Mouse (Mus musculus) heart, adult 11 months (tissue): Measurements from ENCODE around the gene Selenbp1.
"Not testable (repeated sequence)": the region's sequence is repeated elsewhere in the genome, so short reads cannot be mapped to it uniquely, and the experiment has no call there.

Experiments used
- DNase-seq: peaks from one replicate; pipeline ENCODE4 v3.0.0; 2022

Gene Selenbp1

DNA sequence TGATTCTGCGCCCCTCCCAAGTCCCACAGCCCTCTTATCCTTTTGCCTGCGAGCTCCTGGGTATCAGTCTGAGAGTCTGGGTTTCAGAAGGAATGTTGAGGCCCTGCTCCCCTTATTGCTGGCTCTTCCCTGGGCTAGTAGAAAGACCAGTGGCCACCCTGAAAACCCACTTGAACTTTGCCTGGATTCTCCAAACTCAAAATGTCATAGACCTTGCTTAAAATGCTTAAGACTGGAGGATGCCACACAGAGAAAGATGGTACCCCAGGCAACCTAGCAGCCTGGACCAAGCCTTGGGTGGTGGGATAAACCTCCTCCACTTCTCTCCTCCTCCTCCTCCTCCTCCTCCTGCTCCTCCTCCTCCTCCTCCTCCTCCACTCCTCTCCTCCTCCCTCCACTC, 748 bp downstream of the Selenbp1 start:
- DNase-seq = peak; percentile 92

DNA sequence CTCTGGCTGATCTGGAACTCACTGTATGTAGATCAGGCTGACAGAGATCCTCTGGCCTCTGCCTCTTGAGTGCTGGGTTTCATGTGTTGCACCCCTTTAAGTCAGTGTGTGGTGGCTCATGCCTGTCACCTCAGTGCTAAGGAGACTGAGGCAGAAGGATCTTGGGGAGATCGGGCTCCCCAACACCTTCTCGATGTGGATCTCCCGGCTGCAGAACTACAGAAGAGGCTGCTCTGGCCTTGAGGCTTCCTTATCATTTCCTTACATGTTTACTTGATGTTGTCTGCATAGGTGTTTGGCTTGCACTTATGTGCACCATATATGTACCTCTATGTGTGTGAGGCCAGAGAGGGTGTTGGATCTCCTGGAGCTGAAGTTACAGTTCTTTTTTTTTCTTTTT, 1.7 kb downstream of the Selenbp1 start:
- peak; percentile 90 for DNase-seq

DNA sequence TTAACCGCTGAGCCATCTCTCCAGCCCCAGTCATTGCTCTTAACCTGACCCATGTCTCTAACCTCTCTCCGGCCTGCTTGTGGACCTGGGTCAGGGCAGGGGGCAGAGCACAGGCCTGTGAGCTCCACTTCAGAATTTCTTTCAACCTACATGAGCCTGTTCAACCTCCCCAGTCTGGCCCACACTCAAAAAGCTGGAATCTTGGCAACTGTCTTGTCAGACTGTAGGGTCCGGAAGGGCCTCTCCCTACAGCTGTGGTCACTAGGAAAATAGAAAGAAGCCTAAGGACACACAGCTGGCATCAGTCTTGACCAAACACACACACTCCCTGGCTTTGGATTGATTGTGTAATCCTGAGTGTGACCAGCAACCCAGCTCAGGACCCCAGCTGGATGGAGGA, 2.5 kb downstream of the Selenbp1 start:
- peak; percentile 99 for DNase-seq

DNA sequence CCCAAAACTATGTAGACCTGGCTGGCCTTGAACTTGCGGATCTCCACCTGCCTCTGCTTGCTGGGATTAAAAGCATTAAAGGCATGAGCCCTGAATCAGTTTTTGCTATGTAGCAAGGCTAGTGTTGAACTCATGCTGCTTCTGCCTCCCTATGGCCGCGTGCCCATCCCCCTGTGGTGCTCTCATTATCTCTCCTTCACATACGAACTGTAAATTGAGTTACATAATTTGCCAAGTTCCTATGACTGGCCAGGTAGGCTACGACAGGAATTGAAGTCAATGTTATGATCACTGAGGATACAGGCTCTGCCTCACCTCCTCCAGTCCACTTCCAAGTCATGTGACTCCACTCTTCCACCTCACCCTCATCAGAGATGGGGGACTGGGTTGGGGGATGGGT, 3.3 kb downstream of the Selenbp1 start:
- DNase-seq = peak; percentile 91

DNA sequence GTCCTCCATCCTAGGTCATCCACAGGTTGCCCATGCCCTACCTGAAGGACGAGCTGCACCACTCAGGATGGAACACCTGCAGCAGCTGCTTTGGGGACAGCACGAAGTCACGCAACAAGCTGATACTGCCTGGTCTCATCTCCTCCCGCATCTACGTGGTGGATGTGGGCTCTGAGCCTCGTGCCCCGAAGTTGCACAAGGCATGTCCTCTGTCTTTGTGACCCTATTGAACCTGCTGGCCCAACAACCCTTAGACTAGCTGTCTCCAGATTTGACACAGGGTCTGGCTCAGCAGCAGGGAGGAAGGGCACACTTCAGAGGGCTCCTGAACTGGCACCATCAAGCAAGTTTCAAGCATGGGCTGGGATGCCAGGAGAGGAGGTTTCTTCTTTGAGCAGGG, 4.3 kb downstream of the Selenbp1 start:
- DNase-seq = peak; percentile 91

DNA sequence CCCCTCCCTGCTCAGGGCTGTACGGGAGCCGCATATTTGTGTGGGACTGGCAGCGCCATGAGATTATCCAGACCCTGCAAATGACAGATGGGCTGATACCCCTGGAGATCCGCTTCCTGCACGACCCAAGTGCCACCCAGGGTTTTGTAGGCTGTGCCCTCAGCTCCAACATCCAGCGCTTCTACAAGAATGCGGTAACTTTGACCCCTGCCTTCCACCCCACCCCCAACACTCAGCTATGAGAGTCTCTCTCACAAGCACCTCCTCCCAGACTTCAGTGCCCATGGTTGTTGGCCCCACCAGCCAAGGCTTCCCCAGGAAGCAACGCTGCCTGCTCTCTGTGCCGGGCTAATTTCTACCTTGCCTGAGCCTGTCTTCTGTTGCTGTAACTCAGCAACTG, 7.2 kb downstream of the Selenbp1 start:
- peak; percentile 90 for DNase-seq

DNA sequence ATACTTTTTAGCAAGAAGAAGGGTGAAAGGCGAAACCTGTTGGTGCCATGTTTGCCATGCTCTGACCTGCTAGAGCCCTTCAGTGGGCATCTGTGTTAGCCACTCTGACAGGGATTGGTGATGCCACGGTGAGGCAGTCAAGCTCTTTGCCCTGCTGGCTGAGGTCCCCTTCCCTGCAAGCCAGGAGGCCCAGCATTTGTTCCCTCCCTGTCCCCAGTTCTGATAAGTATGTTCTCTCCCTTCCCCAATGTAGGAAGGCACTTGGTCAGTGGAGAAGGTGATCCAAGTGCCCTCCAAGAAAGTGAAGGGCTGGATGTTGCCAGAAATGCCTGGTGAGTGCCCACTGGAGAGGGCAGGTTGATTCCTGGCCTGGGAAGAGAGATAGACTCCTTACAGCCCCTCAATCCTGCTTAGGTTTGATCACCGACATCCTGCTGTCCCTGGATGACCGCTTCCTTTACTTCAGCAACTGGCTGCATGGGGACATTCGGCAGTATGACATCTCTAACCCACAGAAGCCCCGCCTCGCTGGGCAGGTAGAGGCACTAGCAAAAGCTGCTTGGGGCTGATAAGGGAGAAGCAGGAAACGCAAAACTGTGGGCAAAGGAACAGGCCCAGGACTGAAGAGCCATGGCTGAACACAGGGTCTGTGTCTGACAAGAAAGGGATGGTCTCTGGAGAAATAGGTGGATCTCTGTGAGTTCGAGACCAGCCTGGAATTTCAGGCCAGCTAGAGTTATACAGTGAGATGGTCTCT, 9.5 kb downstream of the Selenbp1 start:
- DNase-seq = peak; percentile 88

DNA sequence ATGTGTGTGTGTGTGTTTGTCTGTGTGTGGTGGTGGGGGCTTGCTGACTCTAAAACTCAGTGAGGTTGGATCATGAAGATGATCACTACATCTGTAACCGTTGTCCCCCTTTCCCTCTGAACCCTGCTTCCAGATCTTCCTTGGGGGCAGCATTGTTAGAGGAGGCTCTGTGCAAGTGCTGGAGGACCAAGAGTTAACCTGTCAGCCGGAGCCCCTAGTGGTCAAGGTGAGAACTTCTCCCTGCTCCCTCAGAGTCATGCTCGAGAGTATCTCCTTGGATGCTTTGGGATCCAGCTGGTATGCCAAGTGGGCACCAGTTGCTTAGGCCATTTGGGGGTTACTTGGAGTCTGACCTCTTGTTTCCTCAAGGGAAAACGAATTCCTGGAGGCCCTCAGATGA, 10.8 kb downstream of the Selenbp1 start:
- not testable (repeated sequence) for DNase-seq

DNA sequence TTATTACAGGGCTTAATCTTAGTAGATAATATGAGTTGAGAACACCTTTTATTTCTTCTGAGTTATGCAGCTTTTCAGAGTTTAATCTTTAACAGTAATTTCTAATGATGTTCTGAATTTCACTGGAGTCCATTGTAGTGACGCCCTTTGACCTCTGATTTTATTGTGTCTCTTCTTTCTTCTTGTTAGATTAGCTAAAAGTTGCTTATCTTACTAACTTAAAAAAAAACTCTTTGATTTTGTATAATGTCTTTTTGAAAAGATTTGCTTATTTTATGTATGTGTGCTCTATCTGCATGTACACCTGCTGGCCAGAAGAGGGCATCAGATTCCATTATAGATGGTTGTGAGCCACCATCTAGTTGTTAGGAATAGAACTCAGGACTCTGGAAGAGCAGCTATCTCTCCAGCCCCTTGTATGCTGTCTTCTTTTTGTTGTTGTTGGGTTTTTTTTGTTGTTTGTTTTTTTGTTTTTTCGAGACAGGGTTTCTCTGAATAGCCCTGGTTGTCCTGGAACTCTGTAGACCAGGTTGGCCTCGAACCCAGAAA, 15.3 kb downstream of the Selenbp1 start:
- no peak for DNase-seq

DNA sequence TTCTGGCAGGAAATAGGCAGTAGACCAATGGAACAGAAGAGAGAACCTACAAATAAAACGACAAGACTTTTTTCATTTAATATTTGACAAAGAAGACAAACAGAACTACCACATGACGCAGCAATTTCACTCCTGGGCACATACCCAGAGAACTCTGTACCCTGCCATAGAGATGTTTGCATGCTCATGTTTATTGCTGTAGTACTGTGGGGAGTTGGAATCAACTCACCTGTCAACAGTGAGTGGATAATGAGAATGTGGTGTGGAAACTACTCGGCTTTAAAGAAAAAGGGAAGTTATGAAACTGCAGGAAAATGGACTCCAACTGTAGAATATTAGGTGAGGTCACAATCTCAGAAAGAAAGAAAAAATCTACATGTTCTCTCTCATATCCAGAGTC, 16.8 kb downstream of the Selenbp1 start:
- DNase-seq = no peak

DNA sequence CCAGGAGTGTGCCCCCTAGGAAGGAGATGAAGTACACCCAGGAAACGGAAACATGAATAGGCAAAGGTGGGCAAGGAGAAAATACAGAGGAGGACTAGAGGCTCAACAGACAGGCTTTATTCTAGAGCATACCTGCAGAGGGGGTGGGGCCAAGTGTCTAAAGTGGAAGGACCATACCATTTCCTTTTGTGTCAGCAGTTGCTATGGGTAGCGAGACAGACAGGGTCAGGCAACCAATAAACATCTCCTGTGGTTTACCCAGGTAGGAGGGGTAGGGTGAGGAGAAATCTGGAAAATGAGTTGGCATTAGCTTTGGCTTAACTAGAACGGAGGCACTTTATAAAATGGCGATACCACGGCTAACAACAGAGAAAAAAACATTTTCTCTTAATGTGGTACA, 19.9 kb downstream of the Selenbp1 start:
- DNase-seq = peak; percentile 93

DNA sequence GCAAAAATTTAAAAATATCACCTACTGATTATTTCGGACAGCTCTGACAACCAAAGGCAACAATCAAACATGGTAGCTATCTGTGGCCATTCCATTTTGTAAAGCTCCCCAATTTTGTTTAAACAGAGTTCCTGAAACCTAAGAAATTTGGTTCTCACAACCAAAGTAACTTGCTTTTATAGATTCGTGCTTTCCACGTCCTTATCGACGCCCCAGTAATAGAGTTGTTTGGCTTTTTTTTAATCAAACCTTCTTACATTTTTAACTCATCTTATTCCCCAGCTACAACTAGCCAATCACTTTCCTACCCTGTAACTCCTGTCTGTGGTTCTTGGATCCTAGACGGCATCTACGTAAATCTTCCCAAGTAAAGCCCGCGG, 20.5 kb downstream of the Selenbp1 start:
- DNase-seq = no peak

DNA sequence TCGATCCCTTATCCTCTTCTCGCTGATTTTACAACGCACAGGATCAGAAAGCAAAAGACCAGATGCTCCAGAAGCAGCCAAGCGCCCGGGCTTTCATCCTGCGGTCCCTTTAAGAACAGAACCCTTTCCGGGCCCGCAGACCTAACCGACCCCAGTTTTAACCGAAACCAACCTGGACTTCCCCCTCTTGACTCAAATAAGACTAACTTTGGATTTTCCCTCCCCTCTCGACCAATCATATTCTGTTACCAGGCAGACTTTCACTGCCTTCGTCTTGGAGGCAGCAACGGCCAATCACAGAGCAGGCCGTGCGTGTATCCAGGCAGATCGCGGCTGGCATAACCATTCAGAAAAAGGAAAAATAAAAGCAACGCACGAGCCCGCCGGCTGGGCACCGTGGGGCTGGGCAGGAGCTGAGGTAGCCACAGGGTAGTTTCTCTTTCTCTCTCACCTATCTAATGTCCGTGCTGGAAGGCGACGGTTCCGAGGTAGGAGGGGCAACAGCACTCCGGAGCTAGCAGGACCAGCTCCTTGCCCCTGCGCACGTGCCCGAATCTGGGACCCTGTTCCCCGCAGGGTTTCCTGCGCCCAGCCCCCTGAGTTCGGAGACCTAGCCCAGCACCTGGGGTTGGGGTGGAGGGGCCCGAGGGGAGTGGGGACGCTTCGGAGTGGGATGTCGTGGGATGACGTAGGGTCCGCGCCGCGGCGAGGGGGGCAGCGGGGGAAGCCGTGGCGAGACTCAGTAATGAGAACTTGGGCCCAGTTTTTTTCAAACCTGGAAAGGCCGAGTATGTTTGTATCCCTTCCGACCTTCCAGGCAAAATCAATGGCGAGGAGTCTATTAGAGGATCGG, 21.1 kb downstream of the Selenbp1 start, which contains the start of gene Rfx5:
TSS of gene Rfx5 (plus strand) at position 312 of the 853 bp plus-strand sequence.
- DNase-seq = peak; percentile 100

DNA sequence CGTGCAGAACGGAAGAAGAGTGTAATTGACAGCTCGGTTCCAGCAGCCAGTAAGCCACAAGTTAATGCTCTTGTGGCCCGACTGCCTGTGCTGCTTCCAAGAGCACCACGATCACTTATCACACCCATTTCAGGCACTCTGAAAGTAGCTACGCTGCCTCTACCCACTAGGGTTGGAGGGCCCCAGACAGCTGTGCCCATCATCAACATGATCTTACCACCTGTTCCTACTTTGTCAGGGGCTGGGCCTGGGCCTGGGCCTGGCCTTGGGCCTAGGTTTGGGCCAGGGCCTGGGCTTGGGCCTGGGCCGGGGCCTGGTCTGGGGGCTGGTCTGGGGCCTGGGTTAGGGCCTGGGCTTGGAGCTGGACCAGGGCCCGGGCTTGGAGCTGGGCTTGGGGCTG, 25.4 kb downstream of the Selenbp1 start:
- no peak for DNase-seq

DNA sequence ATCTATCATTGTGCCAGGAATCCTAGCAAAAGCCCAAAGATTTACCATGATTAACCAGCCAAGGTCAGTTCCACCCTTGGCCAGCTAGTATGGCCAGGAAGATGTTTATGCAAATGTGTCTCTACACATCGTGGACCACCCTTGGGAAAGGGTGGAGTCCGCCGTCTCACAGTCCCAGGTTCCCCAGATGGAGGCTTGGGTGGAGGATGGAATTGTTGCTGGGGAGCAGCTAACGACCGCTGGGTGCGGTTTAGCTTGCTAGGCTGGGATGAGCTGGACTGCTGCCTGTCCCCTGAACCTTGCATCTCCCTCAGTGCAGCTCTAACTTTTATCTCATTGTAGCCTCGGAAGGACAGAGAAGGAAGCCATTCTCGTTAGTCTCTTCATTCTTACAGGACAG, 27.0 kb downstream of the Selenbp1 start:
- peak; percentile 92 for DNase-seq

DNA sequence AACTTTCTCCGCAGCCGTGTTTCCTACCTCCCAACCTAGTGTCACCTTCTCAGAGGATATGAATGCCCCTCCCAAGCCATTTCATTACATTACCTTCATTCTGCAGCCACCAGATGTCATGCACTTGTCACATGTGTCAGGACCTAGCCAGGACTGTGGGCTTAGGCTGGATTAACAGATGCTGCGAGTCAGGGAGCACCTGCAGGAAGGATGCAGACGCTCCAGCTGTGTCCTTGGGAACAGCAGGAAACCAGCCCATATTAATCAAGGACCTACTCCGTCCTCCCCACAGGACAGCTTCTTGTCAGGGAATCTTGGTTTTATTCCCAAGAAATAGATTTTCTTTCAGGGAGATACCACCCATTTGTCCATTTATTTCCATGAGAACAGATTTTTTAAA, 27.5 kb downstream of the Selenbp1 start:
- peak; percentile 90 for DNase-seq

DNA sequence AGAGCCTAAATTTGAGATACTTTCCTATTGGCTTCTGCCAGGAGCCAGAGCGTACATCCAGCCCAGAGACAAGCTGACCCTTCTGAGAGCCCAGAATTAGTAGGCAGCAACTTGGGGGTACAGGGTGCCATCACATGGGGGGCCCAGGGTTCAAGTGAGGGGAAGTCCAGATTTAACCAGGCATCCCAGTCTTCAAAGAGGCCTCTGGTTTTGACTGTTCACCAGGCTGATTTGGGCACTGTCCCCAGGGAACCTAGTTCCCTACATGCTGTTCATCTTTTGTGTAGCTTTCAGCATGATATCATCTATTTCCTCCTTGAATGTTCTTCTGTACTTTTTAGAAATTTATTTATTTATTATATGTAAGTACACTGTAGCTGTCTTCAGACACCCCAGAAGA, 32.1 kb downstream of the Selenbp1 start:
- DNase-seq = no peak

DNA sequence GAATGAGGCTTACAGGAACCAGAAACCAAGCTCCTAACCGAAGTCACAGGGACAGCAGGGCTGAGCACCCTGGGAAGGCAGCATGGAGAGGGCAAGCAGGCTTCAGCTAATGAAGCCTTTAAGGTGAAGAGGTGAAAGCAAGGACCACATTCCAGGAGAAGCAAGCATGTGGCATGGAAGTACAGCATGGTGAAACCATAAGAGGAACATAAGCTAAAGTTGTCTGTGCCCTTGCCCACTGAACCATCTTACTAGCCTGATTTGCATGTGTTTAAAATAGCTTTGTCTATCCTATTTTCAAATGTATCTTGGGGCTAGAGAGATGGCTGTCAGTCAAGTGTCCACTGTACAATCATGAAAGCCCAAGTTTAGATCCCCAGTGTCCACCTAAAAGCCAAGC, 33.0 kb downstream of the Selenbp1 start:
- DNase-seq = peak; percentile 70

DNA sequence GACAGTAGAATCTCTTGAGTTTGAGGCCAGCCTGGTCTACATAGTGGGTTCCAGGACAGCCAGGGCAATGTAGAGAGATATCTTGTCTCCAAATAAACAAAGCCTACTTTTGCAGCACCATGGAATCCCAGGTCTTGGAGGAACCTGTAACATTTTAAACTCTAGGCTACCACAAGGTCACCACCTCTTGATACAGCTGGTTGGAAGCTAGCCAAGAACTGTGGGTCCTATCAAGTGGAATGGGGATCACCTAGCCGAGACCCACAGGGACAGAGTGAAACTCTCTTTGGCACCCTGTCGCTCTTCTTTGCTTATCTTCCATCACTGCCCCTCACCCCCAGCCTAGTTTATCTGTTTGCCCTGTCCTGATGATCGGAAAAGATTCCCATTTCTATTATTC, 39.7 kb downstream of the Selenbp1 start:
- DNase-seq = no peak

DNA sequence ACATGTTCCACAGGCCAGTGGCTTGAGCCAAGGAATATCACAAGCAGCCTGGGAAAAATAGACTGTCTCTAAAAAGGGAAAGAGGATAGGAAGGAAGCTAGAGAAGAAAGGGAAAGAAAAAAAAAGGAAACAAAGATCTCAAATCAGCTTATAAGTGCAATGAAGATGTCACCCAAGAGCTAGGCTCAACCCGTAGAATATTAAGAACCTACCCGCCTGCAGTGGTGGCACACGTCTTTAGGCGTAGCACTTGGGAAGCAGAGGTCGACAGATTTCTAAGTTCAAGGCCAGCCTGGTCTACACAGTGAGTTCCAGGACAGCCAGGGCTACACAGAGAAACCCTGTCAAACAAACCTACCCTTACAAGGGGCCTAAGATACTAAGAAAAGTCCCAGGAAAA, 40.8 kb downstream of the Selenbp1 start:
- DNase-seq = no peak

DNA sequence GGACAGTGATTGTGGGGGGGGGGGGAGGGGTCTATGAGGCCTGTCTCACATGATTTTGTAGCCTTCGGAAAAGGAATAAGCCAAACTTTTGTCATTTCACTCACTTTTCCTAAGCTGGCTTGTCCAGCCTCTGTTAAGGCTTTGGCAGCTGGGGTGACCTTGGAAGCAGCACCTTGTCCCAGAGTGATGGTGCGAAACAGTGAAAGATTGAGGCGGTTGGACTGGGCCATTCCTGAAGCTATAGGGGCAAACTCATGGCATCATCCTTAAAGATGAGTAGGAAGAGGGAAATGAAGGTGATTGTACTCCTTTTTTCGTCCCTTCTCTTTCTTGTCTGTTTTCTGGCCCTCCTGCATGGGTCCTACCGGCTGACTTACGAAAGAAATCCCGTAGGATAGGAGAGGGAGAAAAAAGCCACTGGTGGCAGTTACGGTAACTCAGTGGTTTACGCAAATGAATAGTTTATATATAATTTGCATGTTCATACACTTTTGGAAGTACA, 41.2 kb downstream of the Selenbp1 start:
- DNase-seq = no peak

DNA sequence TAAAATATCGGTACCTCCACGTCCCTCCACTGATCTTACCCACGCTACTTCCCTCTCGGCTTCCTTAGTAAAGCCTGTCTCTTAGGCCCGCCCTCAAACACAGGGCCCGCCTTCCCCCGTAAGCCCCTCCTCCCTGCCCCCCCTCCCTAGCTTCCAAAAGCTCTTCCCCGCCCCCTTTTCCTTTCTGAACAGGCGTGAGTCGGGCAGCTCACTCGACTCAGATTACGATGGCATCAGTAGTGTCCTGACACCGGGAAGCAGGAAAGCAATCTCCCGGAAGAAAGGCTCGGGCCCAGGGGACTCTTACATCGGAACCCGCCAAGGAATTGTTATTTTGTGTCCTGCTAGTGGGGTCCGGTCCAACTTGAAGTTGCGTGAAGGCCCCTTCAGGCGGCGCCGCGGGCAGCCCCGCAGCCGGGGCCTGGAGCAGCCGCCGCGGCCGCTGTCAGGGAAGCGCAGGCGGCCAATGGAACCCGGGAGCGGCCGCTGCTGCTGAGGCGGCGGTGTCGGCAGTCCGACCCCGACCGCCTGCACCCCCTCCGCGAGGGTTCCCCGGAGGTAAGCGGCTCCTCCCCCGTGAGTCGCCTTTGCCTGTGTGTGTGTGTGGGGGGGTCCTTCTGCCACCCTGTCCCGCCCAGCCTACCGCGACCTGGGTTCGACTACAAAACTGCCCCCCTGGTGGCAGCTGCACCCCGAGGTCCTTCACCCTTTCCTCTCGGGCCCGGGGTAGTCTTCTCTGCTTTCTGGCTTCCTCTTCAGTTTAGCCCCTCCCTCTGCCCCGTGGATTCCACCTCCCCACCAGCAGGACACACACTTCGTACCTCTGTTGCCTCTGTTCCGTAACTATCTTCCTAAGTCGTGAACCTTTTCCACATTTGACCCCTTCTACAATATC, 41.9 kb downstream of the Selenbp1 start, which contains the start of gene Pi4kb:
TSS of gene Pi4kb (plus strand) at position 204 of the 895 bp plus-strand sequence.
- DNase-seq = peak; percentile 99

DNA sequence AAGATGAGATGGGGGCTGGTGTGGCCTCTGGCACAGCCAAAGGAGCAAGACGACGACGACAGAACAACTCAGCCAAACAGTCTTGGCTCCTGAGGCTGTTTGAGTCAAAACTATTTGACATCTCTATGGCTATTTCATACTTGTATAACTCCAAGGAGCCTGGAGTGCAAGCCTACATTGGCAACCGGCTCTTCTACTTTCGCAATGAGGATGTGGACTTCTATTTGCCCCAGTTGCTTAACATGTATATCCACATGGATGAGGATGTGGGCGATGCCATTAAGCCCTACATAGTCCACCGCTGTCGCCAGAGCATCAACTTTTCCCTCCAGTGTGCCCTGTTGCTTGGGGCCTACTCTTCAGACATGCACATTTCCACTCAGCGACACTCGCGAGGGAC, 51.5 kb downstream of the Selenbp1 start:
- no peak for DNase-seq
